Mouse (Mus musculus): ENCODE data around the gene Pemt. TPM values are rescaled to one million over a fixed set of nuclear protein-coding genes. Genes with fewer than 3 reads are reported as not detected.

The Pemt gene
- polyA plus RNA-seq, 1 experiment from 2014 or later = 3.9 TPM

GRCm38 (mm10) chr11:59964818-59965217 lies 81.5 kb downstream of the Pemt start, which contains the start of gene Rasd1:
Gene Rasd1 (minus strand): TSS chr11:59964944.
- WGBS = under 1% methylated on average over 28 of the region's 28 CpGs
- ATAC-seq (ENCODE audit: insufficient number of reproducible peaks, insufficient read depth, low FRiP score, low TSS enrichment, low read depth) = peak; percentile 83; the same call in 1 of the 2 replicates
- Histone ChIP-seq H3K4me1 (replicated peaks) (peaks cover 39% of the 10 kb centered on the region), H3K27ac (no peak within 1 kb of the TSS), H3K9ac (replicated peaks) (peak within 1 kb of the TSS; percentile 53), H3K9me3 (no peaks in the 10 kb centered on the region), H3K4me2 (peak within 1 kb of the TSS; percentile 91), H3K4me3 (replicated peaks) (peak within 1 kb of the TSS; percentile 47), H3K36me3 (peaks cover 24% of the 10 kb centered on the region), H3K27me3 (peaks cover 34% of the 10 kb centered on the region)

DNA sequence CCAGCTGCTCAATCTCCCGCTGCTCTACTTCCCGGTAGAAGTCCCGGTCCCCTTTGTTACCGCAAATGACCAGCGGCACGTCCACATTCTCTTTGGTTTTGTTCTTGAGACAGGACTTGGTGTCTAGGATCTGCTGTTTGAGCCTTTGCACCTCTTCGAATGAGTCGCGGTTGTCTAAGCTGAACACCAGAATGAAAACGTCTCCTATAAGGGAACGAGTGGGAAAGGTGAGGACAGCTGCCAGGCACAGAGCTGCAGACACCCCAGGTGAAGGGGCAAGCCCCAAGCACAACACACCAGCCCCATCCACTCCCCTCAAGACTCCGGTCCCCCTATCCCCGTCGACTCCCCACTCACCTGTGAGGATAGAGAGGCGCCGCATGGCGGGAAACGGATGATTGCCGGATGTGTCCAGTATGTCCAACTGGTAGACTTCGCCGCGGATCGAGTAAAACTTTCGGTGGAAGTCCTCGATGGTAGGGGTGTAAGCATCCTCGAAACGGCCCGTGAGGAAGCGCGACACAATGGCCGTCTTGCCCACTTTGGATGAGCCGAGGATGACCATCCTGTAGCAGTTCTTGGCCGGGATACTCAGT lies 82.0 kb downstream of the Pemt start:
- H3K9ac ChIP-seq (replicated peaks) = peak overlapping the region; percentile 53
- no peak for ATAC-seq (ENCODE audit: insufficient number of reproducible peaks, insufficient read depth, low FRiP score, low TSS enrichment, low read depth)
- H3K4me1 ChIP-seq (replicated peaks) = peaks cover 42% of the 10 kb centered on the region
- WGBS = 3% methylated on average over 33 of the region's 33 CpGs
- no peak overlapping the region for H3K27ac ChIP-seq
- peaks cover 24% of the 10 kb centered on the region for H3K36me3 ChIP-seq
- peak overlapping the region; percentile 91 for H3K4me2 ChIP-seq
- peaks cover 34% of the 10 kb centered on the region for H3K27me3 ChIP-seq
- peak overlapping the region; percentile 47 for H3K4me3 ChIP-seq (replicated peaks)
- H3K9me3 ChIP-seq = no peaks in the 10 kb centered on the region

GRCm38 (mm10) chr11:59963364-59964162 lies 82.7 kb downstream of the Pemt start:
- ATAC-seq (ENCODE audit: insufficient number of reproducible peaks, insufficient read depth, low FRiP score, low TSS enrichment, low read depth) = no peak
- peaks cover 34% of the 10 kb centered on the region for H3K27me3 ChIP-seq

DNA sequence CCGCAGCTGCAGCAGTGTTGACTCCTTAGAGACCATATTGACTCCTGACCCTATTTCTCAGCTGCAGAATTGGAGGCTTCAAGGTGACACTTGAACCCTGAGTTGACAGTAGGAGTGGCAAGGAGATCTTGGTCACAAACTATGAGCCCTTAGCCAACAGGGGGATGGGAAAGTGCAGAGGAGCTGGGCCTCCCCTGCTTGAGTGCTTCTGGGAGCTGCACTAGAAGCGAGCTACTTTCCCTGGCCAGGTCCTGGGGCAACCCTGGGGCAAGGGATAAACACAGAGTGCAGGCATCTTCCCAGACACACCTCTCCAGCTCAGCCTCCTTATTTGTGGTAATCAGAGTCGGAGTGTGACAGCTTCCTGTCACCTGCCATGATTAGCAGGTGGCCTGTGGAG lies 83.7 kb downstream of the Pemt start:
- no peak for ATAC-seq (ENCODE audit: insufficient number of reproducible peaks, insufficient read depth, low FRiP score, low TSS enrichment, low read depth)
- no peaks in the 10 kb centered on the region for H3K9me3 ChIP-seq
- WGBS = 67% methylated on average over 3 of the region's 3 CpGs
- no peak overlapping the region for H3K9ac ChIP-seq (replicated peaks)
- H3K4me1 ChIP-seq (replicated peaks) = peaks cover 42% of the 10 kb centered on the region
- H3K27ac ChIP-seq = no peak overlapping the region
- H3K36me3 ChIP-seq = peaks cover 26% of the 10 kb centered on the region
- H3K4me3 ChIP-seq (replicated peaks) = no peak overlapping the region
- peaks cover 34% of the 10 kb centered on the region for H3K27me3 ChIP-seq
- no peak overlapping the region for H3K4me2 ChIP-seq

More at GRCm38 (mm10) chr11:59963364-59964162, 82.7 kb downstream of the Pemt start:
- Histone ChIP-seq H3K4me3 (replicated peaks) (peak overlapping the region; percentile 47), H3K36me3 (peaks cover 24% of the 10 kb centered on the region), H3K4me2 (peak overlapping the region; percentile 91), H3K4me1 (replicated peaks) (peaks cover 42% of the 10 kb centered on the region), H3K27ac (no peak overlapping the region), H3K9me3 (no peaks in the 10 kb centered on the region), H3K9ac (replicated peaks) (peak overlapping the region; percentile 53)
- 8% methylated on average over 34 of the region's 34 CpGs for WGBS

- no peak overlapping the region for H3K4me2 ChIP-seq
- ATAC-seq (ENCODE audit: insufficient number of reproducible peaks, insufficient read depth, low FRiP score, low TSS enrichment, low read depth) = no peak
- H3K9me3 ChIP-seq = no peaks in the 10 kb centered on the region
- no peak overlapping the region for H3K9ac ChIP-seq (replicated peaks)
- no peak overlapping the region for H3K4me3 ChIP-seq (replicated peaks)
- H3K36me3 ChIP-seq = peaks cover 36% of the 10 kb centered on the region
- H3K27ac ChIP-seq = peak overlapping the region; percentile 42; the same call in 1 of the 2 replicates
- H3K27me3 ChIP-seq = peaks cover 34% of the 10 kb centered on the region
- 79% methylated on average over 9 of the region's 9 CpGs for WGBS
- peaks cover 39% of the 10 kb centered on the region for H3K4me1 ChIP-seq (replicated peaks)
Observed at GRCm38 (mm10) chr11:59961338-59961875, 84.9 kb downstream of the Pemt start.

- Histone ChIP-seq H3K36me3 (peaks cover 39% of the 10 kb centered on the region), H3K4me2 (no peak overlapping the region), H3K4me1 (replicated peaks) (peaks cover 32% of the 10 kb centered on the region), H3K27ac (peak overlapping the region; percentile 42; the same call in 1 of the 2 replicates), H3K9me3 (no peaks in the 10 kb centered on the region), H3K4me3 (replicated peaks) (no peak overlapping the region), H3K9ac (replicated peaks) (no peak overlapping the region), H3K27me3 (peaks cover 34% of the 10 kb centered on the region)
- WGBS = 75% methylated on average over 20 of the region's 20 CpGs
- no peak for ATAC-seq (ENCODE audit: insufficient number of reproducible peaks, insufficient read depth, low FRiP score, low TSS enrichment, low read depth)
Observed at GRCm38 (mm10) chr11:59960476-59961337, 85.6 kb downstream of the Pemt start.

DNA sequence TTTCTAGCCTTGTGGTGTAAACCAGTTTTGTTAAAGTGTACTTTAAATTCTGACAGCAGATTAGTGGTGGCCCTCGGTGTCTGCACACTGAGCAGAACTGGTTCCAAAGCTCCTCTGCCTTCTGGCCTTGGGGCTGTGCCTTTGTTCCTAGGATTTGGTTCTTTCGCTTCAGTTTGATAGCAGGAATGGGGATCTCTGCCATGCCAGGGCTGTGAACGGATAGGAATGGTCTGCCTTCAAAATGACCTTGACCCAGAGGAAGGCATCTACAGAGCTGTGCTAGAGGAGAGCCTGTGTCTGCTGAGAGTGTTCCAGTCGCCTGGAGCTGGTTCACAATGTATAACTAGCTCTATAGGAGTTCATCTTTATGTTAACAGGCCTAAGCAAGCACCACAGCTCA lies 86.8 kb downstream of the Pemt start:
- Histone ChIP-seq H3K9me3 (no peaks in the 10 kb centered on the region), H3K4me3 (replicated peaks) (no peak overlapping the region), H3K27me3 (peaks cover 28% of the 10 kb centered on the region), H3K36me3 (peaks cover 46% of the 10 kb centered on the region), H3K27ac (no peak overlapping the region), H3K4me1 (replicated peaks) (peaks cover 27% of the 10 kb centered on the region), H3K4me2 (no peak overlapping the region), H3K9ac (replicated peaks) (no peak overlapping the region)
- WGBS = 85% methylated on average over 4 of the region's 4 CpGs
- ATAC-seq (ENCODE audit: insufficient number of reproducible peaks, insufficient read depth, low FRiP score, low TSS enrichment, low read depth) = no peak

GRCm38 (mm10) chr11:59956749-59957148 lies 89.5 kb downstream of the Pemt start:
- H3K36me3 ChIP-seq = peaks cover 38% of the 10 kb centered on the region
- H3K9me3 ChIP-seq = no peaks in the 10 kb centered on the region
- H3K4me1 ChIP-seq (replicated peaks) = peaks cover 16% of the 10 kb centered on the region
- H3K27me3 ChIP-seq = peaks cover 1% of the 10 kb centered on the region
- H3K9ac ChIP-seq (replicated peaks) = no peak overlapping the region
- H3K4me2 ChIP-seq = no peak overlapping the region
- WGBS = 69% methylated on average over 6 of the region's 6 CpGs
- no peak for ATAC-seq (ENCODE audit: insufficient number of reproducible peaks, insufficient read depth, low FRiP score, low TSS enrichment, low read depth)
- H3K27ac ChIP-seq = no peak overlapping the region
- no peak overlapping the region for H3K4me3 ChIP-seq (replicated peaks)

DNA sequence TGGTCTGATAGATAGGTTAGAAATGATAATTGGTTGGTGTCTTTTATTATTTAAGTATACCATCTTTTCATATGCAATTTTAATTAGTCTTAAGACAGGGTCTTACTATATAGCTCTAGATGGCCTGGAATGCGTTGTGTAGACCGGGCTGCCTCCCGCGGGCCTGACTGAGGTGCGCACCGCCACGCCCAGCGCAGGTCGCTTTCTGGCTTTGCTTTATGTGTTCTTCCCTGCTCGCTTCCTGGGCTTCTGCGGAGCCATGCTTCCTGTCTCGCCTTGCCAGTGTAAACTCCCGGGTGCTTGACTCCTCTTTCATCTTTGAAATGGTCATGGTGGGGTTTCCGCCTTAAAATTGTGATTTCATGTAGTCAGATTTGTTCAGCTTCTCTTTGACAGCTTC lies 93.4 kb downstream of the Pemt start:
- no peaks in the 10 kb centered on the region for H3K27me3 ChIP-seq

DNA sequence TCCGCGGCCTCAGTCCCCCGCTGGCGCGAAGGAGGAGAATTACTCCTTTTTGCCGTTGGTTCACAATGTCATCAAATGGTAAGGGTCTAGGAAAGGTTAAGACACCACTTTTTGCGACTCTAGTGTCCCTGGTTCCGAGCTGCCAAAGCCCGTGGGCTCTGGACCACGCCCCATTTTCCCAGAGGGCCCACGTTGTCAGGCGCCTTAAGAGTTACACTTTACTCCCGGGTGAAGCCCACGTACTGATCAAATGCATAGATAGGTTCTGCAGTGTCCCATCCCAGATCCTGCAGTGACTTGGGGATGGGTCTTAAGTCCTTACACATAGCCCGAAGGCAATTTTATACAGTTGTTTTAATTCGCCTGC lies 97.9 kb downstream of the Pemt start:
- Histone ChIP-seq H3K9ac (replicated peaks) (peak overlapping the region; percentile 96), H3K27ac (peak overlapping the region; percentile 67), H3K4me2 (peak overlapping the region; percentile 84), H3K4me1 (replicated peaks) (peaks cover 16% of the 10 kb centered on the region; the same call in 1 of the 2 replicates), H3K4me3 (replicated peaks) (peak overlapping the region; percentile 89), H3K36me3 (no peaks in the 10 kb centered on the region; the same call in 1 of the 2 replicates), H3K27me3 (no peaks in the 10 kb centered on the region), H3K9me3 (no peaks in the 10 kb centered on the region)
- no peak for ATAC-seq (ENCODE audit: insufficient number of reproducible peaks, insufficient read depth, low FRiP score, low TSS enrichment, low read depth)
- 3% methylated on average over 16 of the region's 16 CpGs for WGBS

More for the DNA sequence above, 93.4 kb downstream of the Pemt start:
- Histone ChIP-seq H3K4me3 (replicated peaks) (no peak overlapping the region), H3K4me2 (no peak overlapping the region), H3K9ac (replicated peaks) (no peak overlapping the region), H3K9me3 (no peaks in the 10 kb centered on the region), H3K36me3 (peaks cover 22% of the 10 kb centered on the region), H3K27ac (no peak overlapping the region), H3K4me1 (replicated peaks) (0 out of 2 replicates have a peak, but pooled peaks cover 8% of the 10 kb centered on the region)
- ATAC-seq (ENCODE audit: insufficient number of reproducible peaks, insufficient read depth, low FRiP score, low TSS enrichment, low read depth) = no peak
- WGBS = 82% methylated on average over 14 of the region's 14 CpGs
